Mouse (Mus musculus): Measurements from ENCODE around the gene Rpl23.

Rpl23 gene

GRCm38 (mm10) chr11:97781832-97782563 lies at the start of gene Rpl23:
TSS of gene Rpl23 (minus strand) at chr11:97782437.
- peak; percentile 100 for DNase-seq

- DNase-seq, result no peak
These were observed 49.8 kb upstream of the Rpl23 start for GRCm38 (mm10) chr11:97832001-97832400.

GRCm38 (mm10) chr11:97830501-97830900 lies 48.3 kb upstream of the Rpl23 start:
- DNase-seq, result no peak

- no peak for DNase-seq
These were observed 47.8 kb upstream of the Rpl23 start for GRCm38 (mm10) chr11:97829913-97830476.

- DNase-seq, result peak; percentile 4
These were observed 47.1 kb upstream of the Rpl23 start for GRCm38 (mm10) chr11:97829365-97829764.

- no peak for DNase-seq
These were observed 45.4 kb upstream of the Rpl23 start for GRCm38 (mm10) chr11:97827654-97828053.

GRCm38 (mm10) chr11:97826414-97826813 lies 44.2 kb upstream of the Rpl23 start:
- DNase-seq, result no peak

GRCm38 (mm10) chr11:97825971-97826370 lies 43.7 kb upstream of the Rpl23 start:
- no peak for DNase-seq

GRCm38 (mm10) chr11:97825295-97825694 lies 43.1 kb upstream of the Rpl23 start:
- no peak for DNase-seq

GRCm38 (mm10) chr11:97824895-97825294 lies 42.7 kb upstream of the Rpl23 start:
- no peak for DNase-seq

GRCm38 (mm10) chr11:97824168-97824567 lies 41.9 kb upstream of the Rpl23 start:
- no peak for DNase-seq

GRCm38 (mm10) chr11:97822840-97823603 lies 40.8 kb upstream of the Rpl23 start:
- peak; percentile 72 for DNase-seq

- DNase-seq, result no peak
These were observed 39.3 kb upstream of the Rpl23 start for GRCm38 (mm10) chr11:97821401-97822064.

- DNase-seq, result peak; percentile 87
These were observed 38.6 kb upstream of the Rpl23 start for GRCm38 (mm10) chr11:97820840-97821239.

- no peak for DNase-seq
These were observed 37.7 kb upstream of the Rpl23 start for GRCm38 (mm10) chr11:97819923-97820322.

- no peak for DNase-seq
These were observed 36.9 kb upstream of the Rpl23 start for GRCm38 (mm10) chr11:97819102-97819501.

- peak; percentile 73 for DNase-seq
These were observed 36.3 kb upstream of the Rpl23 start for GRCm38 (mm10) chr11:97818571-97818970.

- DNase-seq, result no peak
These were observed 35.8 kb upstream of the Rpl23 start for GRCm38 (mm10) chr11:97818003-97818402.

- DNase-seq, result peak; percentile 69
These were observed 35.1 kb upstream of the Rpl23 start for GRCm38 (mm10) chr11:97817379-97817778.

- DNase-seq, result no peak
These were observed 34.7 kb upstream of the Rpl23 start for GRCm38 (mm10) chr11:97816916-97817315.

GRCm38 (mm10) chr11:97816176-97816575 lies 33.9 kb upstream of the Rpl23 start:
- DNase-seq, result no peak

- DNase-seq, result no peak
These were observed 33.5 kb upstream of the Rpl23 start for GRCm38 (mm10) chr11:97815736-97816135.

Data from kidney, postnatal 10 days (tissue).